Mouse (Mus musculus): ENCODE data around the gene Afap1. TPM values are rescaled to one million over a fixed set of nuclear protein-coding genes. Genes with fewer than 3 reads are reported as not detected.

Gene Afap1
- total and polyA plus RNA-seq, 3 experiments: 0.16 TPM; not detected in 2

DNA sequence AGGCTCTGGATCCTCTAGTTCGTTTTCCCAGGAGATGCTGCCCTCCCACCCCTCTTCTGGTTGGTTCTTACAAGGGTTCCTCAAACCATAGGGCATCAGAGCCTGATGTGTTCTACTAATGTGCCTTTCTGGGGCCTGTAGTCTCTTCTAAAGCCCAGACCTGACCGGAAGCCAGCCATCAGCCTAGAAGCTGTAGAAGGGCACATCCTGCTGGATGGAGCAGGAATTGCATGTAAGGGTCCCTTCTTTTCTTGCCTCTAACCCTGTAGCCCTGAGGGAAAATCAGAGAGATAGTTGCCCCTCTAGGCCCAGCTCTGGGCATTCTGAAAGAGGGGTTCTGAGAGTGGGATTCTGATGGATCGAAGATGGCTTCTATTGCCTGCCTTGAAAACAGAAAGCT lies 125.2 kb downstream of the Afap1 start:
- TF ChIP-seq CTCF (IDR thresholded peaks at IDR 0.05; ENCODE audit: low read depth, low read length): 0 out of 2 replicates have a peak, but pooled peaks have one; percentile 29
- no peak for TF ChIP-seq TAL1 (conservative IDR thresholded peaks at IDR 0.05; ENCODE audit: low read depth, low read length)
- Histone ChIP-seq H3K9me3 (replicated peaks) (no peaks in the 10 kb centered on the region), H3K4me1 (ENCODE audit: insufficient read depth, low read depth, low read length) (no peaks in the 10 kb centered on the region; the same call in 1 of the 2 replicates), H3K36me3 (replicated peaks) (no peaks in the 10 kb centered on the region), H3K4me3 (ENCODE audit: low read depth, low read length) (no peak overlapping the region), H3K27me3 (ENCODE audit: insufficient read depth, low read length) (no peaks in the 10 kb centered on the region)
- DNase-seq (ENCODE audit: low spot score) (no peak), ATAC-seq (ENCODE audit: extremely low read depth, insufficient number of reproducible peaks, low FRiP score, poor library complexity, severe bottlenecking) (no peak)

DNA sequence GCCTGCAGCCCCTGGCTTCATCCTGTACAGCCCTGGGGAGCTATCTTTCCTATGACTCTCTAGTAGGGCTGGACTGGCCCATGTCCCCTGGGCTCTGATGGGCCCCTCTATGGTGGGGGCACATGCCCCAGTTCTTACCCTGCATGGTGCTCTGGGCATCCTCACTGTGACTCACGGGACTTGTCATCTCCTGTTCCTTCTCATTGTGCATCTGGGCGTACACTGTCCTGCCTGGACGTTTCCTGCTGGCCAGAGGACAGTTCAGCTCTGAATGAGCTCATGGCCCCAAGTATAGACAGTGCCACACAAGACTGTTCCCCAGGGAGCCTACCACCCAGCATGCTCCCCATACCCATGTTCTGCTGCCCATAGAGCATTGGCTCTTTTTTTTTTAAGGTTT lies 128.0 kb downstream of the Afap1 start:
- Histone ChIP-seq H3K4me3 (ENCODE audit: low read depth, low read length) (no peak overlapping the region), H3K36me3 (replicated peaks) (no peaks in the 10 kb centered on the region), H3K4me1 (ENCODE audit: insufficient read depth, low read depth, low read length) (no peaks in the 10 kb centered on the region; the same call in 1 of the 2 replicates), H3K27me3 (ENCODE audit: insufficient read depth, low read length) (no peaks in the 10 kb centered on the region), H3K9me3 (replicated peaks) (no peaks in the 10 kb centered on the region)
- DNase-seq (ENCODE audit: low spot score) (no peak), ATAC-seq (ENCODE audit: extremely low read depth, insufficient number of reproducible peaks, low FRiP score, poor library complexity, severe bottlenecking) (no peak)
- TF ChIP-seq POLR2AphosphoS5 (IDR thresholded peaks at IDR 0.05; ENCODE audit: insufficient replicate concordance, low read depth, low read length) (no peak), CTCF (IDR thresholded peaks at IDR 0.05; ENCODE audit: low read depth, low read length) (no peak), GATA1 (IDR thresholded peaks at IDR 0.05; ENCODE audit: borderline replicate concordance, low read length) (no peak), GATA2 (IDR thresholded peaks at IDR 0.05; ENCODE audit: borderline replicate concordance, low read depth, low read length) (no peak), TAL1 (conservative IDR thresholded peaks at IDR 0.05; ENCODE audit: low read depth, low read length) (no peak)

DNA sequence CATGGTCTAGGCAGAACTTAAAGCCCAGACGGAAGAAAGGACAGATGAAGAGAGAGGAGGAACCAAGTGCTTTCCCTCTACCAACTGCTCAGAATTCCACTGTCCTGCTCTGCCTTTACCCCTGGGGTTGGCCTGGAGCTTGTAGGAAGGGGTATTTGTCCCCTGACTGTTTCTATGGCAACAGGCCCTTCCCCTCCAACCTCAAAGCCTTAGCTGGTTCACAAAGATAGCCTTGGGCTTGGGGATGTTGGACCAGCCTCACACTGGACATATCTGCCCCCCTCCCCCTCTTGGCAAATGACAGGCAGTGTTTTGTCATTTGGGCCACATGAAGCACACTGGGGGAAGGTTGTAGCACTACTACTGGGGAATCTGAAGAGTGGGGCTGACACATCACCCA lies 129.2 kb downstream of the Afap1 start:
- DNase-seq (ENCODE audit: low spot score) (no peak), ATAC-seq (ENCODE audit: extremely low read depth, insufficient number of reproducible peaks, low FRiP score, poor library complexity, severe bottlenecking) (no peak)
- Histone ChIP-seq H3K27me3 (ENCODE audit: insufficient read depth, low read length) (no peaks in the 10 kb centered on the region), H3K4me3 (ENCODE audit: low read depth, low read length) (no peak overlapping the region), H3K4me1 (ENCODE audit: insufficient read depth, low read depth, low read length) (no peaks in the 10 kb centered on the region; the same call in 1 of the 2 replicates), H3K9me3 (replicated peaks) (no peaks in the 10 kb centered on the region), H3K36me3 (replicated peaks) (no peaks in the 10 kb centered on the region)
- TF ChIP-seq CTCF (IDR thresholded peaks at IDR 0.05; ENCODE audit: low read depth, low read length) (no peak), TAL1 (conservative IDR thresholded peaks at IDR 0.05; ENCODE audit: low read depth, low read length) (no peak), GATA2 (IDR thresholded peaks at IDR 0.05; ENCODE audit: borderline replicate concordance, low read depth, low read length) (no peak), GATA1 (IDR thresholded peaks at IDR 0.05; ENCODE audit: borderline replicate concordance, low read length) (no peak), POLR2AphosphoS5 (IDR thresholded peaks at IDR 0.05; ENCODE audit: insufficient replicate concordance, low read depth, low read length) (no peak)

DNA sequence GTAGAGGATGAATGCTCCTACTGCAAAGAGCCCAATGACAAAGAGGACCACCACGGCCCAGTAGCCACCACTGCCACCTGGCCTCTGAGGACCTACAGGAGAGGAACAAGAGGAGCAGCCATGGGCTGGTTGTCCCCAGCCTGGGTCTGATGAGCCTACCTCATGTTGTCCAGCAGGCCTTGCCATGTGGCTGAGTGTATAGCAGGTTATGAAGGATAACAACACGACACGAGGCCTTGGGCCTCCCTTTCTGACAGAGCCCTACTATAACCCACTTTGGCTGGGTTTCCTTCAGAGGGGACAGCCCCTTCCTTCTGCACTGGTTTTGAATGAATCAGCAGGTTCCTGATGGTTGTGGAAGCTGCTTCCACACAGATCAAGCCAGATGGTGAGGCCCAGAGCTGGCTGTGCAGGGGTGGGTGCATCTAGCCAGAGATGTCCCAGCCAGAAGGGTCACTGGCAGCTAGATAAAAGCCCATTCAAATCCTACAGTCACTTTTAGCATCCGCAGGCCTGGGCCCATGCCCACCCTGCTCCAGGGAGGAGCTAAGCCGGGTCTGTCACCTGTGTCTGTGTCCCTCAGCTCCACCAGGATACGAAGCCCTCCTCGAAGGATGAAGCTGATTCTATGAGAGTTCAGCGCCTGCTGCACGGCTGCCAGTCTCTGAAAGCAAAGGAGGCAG lies 131.0 kb downstream of the Afap1 start:
- TF ChIP-seq CTCF (IDR thresholded peaks at IDR 0.05; ENCODE audit: low read depth, low read length): no peak
- no peak for TF ChIP-seq TAL1 (conservative IDR thresholded peaks at IDR 0.05; ENCODE audit: low read depth, low read length)
- TF ChIP-seq GATA1 (IDR thresholded peaks at IDR 0.05; ENCODE audit: borderline replicate concordance, low read length): no peak
- no peak for TF ChIP-seq GATA2 (IDR thresholded peaks at IDR 0.05; ENCODE audit: borderline replicate concordance, low read depth, low read length)
- TF ChIP-seq POLR2AphosphoS5 (IDR thresholded peaks at IDR 0.05; ENCODE audit: insufficient replicate concordance, low read depth, low read length): no peak
- H3K4me3 ChIP-seq (ENCODE audit: low read depth, low read length): no peak overlapping the region
- DNase-seq (ENCODE audit: low spot score) (no peak), ATAC-seq (ENCODE audit: extremely low read depth, insufficient number of reproducible peaks, low FRiP score, poor library complexity, severe bottlenecking) (no peak; the same call in 1 of the 2 replicates)
- no peaks in the 10 kb centered on the region; the same call in 1 of the 2 replicates for H3K4me1 ChIP-seq (ENCODE audit: insufficient read depth, low read depth, low read length)
- H3K27me3 ChIP-seq (ENCODE audit: insufficient read depth, low read length): no peaks in the 10 kb centered on the region
- no peaks in the 10 kb centered on the region for H3K36me3 ChIP-seq (replicated peaks)
- no peaks in the 10 kb centered on the region for H3K9me3 ChIP-seq (replicated peaks)

DNA sequence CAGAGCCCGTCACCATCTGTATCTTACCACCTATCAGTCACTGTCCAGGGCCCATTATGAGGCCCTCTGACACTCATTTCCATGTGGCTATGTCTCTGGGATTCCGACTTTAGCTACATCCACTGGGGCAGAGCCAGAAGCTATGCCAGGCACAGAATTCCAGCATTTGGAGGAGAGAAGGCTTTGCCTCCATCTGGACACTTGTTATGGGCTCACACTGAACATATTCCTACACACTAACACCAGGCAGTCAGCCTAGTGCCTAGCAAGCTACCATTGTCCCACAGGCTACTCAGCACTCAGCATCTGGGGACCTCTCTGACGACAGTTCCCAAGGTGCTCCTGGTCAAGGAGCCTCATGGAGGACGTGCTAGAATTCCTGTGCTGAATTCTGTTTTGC lies 132.0 kb downstream of the Afap1 start:
- H3K27me3 ChIP-seq (ENCODE audit: insufficient read depth, low read length): no peaks in the 10 kb centered on the region
- no peak for ATAC-seq (ENCODE audit: extremely low read depth, insufficient number of reproducible peaks, low FRiP score, poor library complexity, severe bottlenecking)
- TF ChIP-seq CTCF (IDR thresholded peaks at IDR 0.05; ENCODE audit: low read depth, low read length) (no peak), TAL1 (conservative IDR thresholded peaks at IDR 0.05; ENCODE audit: low read depth, low read length) (no peak), GATA2 (IDR thresholded peaks at IDR 0.05; ENCODE audit: borderline replicate concordance, low read depth, low read length) (no peak), POLR2AphosphoS5 (IDR thresholded peaks at IDR 0.05; ENCODE audit: insufficient replicate concordance, low read depth, low read length) (no peak), GATA1 (IDR thresholded peaks at IDR 0.05; ENCODE audit: borderline replicate concordance, low read length) (no peak)
- no peaks in the 10 kb centered on the region for H3K36me3 ChIP-seq (replicated peaks)
- H3K4me1 ChIP-seq (ENCODE audit: insufficient read depth, low read depth, low read length): no peaks in the 10 kb centered on the region
- no peak overlapping the region for H3K4me3 ChIP-seq (ENCODE audit: low read depth, low read length)
- no peak for DNase-seq (ENCODE audit: low spot score)
- H3K9me3 ChIP-seq (replicated peaks): no peaks in the 10 kb centered on the region

DNA sequence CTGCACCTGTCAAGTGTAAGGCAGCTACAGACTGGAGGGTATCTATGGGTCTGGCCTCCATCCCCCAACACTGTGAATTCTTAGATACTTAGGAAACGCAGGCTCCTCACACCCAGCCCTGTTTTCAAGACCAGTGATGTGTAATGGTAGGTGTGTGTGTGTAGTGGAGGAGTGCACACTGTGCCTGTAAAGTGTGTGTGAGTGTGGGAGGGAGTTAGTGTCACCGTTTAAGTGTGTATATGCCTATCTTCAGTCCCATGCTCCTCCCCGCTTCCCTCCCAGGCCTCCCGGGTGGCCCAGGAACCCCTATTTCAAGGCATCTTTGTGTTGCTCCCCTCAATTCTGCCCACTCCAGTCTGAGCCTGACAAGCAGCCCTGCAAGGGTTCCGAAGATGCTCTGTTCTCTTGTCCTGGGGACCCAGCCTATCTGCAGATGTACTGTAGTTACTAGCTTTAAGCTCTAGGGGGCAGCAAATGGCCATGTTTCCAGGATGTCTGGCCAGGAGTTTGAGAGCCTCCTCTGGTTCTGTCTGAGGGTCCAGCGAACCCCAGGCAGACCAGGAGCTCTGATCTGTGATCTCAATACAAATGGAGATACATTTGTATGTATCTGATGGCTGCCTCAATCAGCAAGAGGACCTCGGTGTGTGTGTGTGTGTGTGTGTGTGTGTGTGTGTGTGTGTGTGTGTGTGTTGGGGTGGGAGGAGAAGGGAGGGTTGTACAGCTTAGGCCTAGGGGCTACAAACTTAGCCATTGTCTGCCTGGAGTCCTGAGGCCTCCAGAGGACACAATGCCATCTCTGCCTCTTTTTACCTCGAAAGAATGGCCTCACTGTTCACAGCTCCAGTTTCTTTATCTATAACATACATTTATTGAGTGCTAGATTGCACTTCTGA lies 140.7 kb downstream of the Afap1 start:
- ATAC-seq (ENCODE audit: extremely low read depth, insufficient number of reproducible peaks, low FRiP score, poor library complexity, severe bottlenecking): no peak
- H3K4me3 ChIP-seq (ENCODE audit: low read depth, low read length): no peak overlapping the region
- H3K36me3 ChIP-seq (replicated peaks): no peaks in the 10 kb centered on the region
- TF ChIP-seq CTCF (IDR thresholded peaks at IDR 0.05; ENCODE audit: low read depth, low read length) (peak; percentile 28; the same call in 1 of the 2 replicates), GATA2 (IDR thresholded peaks at IDR 0.05; ENCODE audit: borderline replicate concordance, low read depth, low read length) (no peak), POLR2AphosphoS5 (IDR thresholded peaks at IDR 0.05; ENCODE audit: insufficient replicate concordance, low read depth, low read length) (no peak), TAL1 (conservative IDR thresholded peaks at IDR 0.05; ENCODE audit: low read depth, low read length) (no peak), GATA1 (IDR thresholded peaks at IDR 0.05; ENCODE audit: borderline replicate concordance, low read length) (no peak)
- H3K9me3 ChIP-seq (replicated peaks): no peaks in the 10 kb centered on the region
- peaks cover 4% of the 10 kb centered on the region; the same call in 1 of the 2 replicates for H3K27me3 ChIP-seq (ENCODE audit: insufficient read depth, low read length)
- peak; percentile 41 for DNase-seq (ENCODE audit: low spot score)
- no peaks in the 10 kb centered on the region for H3K4me1 ChIP-seq (ENCODE audit: insufficient read depth, low read depth, low read length)
